Mouse (Mus musculus) thymus, postnatal 36 days (tissue): Measurements from ENCODE around the gene Syne1.
A peak's percentile ranks its signal among the peaks of the same experiment; 100 is the strongest.

Experiments
- DNase-seq, 2 experiments: peaks; one replicate each; pipeline ENCODE4 v3.0.0; 2022; ENCODE audit warnings: mixed read lengths in 2 of 2

The Syne1 gene

DNA sequence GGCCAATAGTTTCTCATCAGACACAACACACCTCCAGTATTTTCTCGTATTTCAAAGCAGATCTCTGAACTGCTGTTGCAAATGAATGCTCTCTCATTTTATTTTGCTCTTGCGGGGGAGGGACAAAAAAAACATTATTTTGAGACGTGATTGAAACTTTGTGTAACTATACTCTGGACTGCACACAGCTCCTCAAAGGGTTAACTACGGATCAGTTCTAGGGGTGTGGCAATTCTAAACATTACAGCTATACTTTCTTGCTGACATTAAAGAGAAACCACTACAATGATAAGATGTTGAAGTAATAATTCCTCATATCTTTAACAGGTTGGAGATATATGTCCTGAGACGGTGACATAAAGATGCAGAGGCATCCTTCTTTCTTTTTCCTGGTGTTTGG lies 356.0 kb downstream of the Syne1 start:
- DNase-seq = no peak

DNA sequence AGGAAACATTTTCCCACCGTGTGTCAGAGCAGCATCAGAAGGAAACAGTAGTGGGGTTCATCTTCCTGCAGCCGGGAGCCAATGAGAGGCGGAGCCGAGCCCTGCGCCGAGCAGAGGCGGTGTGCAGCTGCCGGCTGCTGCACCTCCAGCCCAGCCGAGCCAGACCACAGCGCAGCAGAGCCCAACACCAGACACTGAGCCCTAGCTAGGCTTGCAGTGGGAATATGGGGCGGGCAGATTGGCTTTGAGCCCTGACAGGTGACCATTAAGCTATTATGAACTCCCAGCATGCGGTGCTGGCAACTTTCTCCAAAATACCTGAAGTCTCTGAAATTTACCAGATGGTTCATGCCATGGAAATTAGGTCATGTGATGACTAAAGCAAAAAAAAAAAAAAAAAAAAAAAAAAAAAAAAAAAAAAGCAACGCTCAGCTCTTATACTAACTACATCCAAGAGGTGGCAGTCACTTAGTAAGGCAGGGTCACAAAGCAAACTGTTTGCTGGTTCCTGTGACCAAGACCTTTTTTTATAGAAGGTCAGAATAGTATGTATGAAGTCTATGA lies 356.5 kb downstream of the Syne1 start:
- DNase-seq = peak; percentile 85 to 88

DNA sequence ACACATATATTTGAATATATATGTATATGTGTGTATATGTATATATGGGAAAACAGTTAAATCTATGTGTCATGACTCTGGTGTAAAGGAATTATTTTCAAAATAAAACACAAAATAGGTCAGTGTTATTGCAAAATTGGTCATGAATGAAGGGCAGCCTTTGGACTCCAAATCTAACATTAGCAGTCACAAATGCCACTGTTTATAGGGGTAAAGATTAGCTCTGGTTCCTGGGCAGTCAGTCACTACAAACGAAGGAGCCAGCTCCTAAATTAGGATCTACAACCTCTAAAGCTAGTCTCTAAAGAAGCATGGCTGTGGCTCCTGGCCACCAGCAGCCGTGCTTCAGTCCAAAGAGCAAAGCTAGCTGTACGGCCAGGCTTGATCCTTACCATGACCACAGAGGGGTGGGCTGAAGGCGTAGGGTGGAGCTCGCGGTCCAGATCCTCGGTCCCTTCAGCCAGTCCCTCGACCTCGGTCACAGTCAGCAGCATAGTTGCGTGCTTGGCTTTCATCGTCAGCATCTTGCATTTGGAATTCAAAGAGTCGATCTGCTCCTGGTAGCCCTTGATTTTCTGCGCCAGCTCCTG lies 357.1 kb downstream of the Syne1 start:
- DNase-seq = no peak

DNA sequence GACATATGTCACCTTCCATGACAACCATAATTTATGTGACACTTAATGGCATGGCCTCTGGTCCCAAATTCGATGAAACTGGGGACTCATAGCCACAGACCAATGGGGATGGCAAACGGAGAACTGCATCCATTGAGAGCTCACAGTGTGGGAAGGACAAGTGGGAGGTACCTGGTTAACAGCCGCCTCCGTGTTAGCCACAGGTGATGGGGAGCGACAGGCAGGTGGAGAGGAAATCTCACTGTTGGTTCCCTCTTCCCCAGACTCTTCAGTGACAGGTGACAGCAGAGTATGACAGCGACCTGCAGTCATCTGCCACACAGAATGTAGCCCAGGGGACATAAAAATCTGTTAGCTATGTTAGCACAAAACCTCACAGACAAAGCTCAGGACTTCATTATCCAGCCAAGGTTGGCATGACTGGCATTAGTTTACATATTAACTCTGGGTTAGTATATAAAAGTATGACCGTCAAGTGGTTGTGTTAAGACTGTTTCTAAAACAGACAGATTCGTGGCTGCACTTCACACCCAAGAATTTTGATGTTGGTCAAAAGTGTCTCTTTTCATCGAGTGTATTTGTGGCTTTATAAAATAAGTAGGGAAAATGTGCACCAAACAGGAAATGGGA lies 358.3 kb downstream of the Syne1 start:
- DNase-seq = no peak

DNA sequence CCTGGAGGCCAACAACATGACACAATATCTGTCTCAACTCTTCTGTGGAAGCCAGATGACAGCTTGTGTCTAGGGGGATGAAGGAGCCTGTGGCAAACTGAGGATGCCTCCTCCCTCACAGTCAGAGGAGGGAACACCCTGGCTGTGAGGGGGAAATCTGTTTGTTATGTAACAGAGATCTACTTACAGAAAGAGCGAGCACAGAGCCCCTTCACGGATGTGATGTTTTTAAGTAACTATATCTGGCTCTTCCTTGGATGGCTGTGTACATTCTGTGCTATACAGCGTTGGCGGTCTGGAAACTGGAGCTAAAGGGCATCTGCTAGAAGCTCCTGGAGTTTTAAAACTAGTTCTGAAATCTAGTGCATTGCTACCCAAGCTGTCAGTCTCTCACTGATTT lies 360.5 kb downstream of the Syne1 start:
- no peak for DNase-seq

DNA sequence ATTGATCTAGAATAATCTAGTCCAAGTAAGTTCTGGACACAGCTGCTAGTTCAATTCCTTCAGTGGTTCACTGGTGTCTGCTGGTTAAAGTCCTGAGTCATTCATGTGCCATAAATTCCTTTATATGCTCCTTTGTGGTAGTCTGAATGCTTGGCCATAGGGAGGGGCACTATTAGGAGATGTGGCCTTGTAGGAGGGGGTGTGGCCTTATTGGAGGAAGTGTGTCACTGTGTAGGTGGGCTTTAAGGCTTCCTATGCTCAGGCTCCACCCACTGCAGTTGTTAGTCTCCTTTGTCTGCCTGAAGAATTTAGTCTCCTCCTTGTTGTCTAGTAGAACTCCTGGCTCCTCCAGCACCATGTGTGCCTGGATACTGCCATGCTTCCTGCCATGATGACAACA lies 362.4 kb downstream of the Syne1 start:
- no peak for DNase-seq

DNA sequence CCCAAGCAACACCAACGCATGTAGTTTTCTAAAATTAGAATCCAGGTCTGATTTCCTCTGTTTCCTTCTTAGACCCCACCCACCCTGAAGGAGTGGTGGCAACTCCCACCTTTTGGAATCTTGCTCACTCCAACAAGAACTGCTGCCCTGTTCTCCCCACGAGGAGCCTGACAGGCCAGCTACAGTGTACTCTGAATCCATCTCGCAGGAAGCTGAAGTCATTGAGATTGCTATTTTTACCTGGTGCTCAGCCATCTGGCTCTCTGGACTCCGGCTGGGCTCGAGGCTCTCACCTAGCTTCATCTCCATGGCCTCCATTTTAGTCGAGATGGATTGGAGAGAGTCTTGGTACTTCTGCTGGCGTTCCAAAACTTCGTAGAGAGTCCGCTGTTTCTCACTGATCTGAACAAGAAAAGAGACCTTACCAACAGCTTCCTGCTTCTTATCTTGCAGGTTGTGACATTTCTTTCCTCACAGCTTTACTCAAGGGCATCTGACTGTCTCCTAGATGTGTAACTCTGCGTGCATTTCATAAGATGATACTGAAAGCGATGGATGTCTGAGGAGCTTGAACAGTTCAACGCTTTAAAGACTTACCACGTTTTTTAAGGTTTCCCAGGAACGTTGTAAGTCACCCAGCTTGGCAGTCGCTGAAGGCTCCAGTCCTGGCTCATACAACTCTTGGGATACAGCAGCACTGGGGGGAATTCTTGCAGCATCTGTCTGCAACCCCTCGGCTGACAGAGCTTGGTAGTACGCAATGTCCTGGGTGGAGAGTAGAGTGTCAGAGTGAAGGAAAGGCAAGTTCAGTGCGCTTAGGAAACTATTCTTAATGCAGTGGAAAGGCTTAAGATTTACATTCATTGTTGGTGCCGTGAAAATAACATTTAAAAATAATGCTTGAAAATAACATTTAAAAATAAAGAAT lies 365.9 kb downstream of the Syne1 start:
- no peak for DNase-seq

DNA sequence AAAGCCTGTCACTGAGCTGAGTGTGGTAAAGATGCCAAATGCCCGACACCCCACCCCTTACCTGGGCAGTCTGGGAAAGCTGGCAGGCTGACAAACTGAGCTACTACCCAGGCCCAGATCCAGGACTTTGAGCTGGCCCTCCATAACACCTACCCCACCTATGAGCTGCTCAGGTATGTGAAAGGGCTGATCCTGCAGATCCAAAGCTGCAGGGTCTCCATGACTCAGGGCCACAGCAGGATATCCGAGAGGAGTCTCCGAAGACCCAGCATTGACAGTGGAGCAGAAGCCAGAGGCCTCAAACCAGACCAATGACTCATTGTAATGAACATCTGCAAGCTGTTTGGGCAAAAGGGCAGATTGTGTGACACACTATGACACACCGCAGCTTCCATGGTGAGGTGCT lies 369.5 kb downstream of the Syne1 start:
- no peak for DNase-seq

DNA sequence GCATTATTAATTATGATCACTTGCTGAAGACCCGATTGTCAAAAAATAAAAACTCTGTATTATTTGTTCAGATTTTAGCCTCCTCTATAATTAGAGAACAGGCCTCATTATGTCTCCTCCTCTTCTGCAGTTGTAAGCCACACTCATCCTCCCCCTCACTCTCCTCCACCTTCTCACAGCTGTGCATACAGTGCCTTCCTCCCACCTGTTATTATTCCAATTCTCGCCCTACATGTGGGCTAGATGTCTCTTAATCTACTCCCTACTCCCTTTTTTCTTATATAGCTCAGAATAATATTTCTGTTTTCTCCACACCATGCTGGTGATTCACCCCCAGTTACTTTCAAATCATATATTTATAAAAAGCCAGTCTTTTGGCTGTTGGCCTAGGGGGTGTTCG lies 371.4 kb downstream of the Syne1 start:
- no peak for DNase-seq

DNA sequence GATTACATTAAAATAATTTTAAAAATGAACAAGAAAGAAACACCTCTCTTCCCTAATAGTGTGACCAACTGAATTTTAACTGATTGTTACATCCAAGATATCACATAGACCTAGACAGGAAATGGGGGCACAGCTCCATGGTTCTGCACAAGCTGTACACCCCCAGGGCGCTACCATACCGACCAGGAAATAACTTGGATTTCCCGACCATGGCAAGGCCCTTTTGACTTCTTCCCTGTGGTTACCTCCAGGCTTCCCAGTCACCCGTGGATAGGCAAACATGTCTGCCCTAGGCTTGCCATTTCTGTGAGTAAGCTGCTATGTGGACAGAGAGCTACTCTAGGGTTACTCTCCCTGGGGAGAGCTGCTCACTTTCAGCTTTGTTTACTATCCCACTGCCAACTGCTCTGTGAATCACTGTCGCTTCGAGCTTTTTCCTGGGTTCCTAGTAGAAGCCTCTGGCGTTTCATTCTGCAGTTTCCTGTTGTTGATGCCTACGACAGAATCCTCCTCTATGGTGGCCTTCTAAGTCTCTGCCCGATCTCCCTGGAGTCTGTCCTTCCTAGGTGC lies 373.8 kb downstream of the Syne1 start:
- DNase-seq = no peak

DNA sequence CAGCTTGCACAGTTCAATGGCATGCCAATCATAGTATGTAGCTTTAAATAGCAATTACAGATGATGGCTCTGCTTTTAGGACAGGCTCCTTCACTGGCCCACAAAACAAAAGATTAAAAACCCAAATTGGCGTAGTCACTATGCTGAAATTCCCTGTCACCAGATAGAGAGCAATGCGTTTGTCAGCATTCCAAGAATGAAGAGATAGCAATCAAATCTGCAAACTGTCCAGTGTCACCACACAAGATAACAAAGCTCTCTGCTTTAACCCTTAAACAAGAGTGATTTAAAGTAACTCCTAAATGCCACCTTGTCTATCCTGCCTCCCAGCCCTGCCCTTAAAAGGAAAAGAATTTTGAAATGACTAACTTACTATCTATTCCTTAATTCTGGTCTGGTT lies 374.9 kb downstream of the Syne1 start:
- no peak for DNase-seq

DNA sequence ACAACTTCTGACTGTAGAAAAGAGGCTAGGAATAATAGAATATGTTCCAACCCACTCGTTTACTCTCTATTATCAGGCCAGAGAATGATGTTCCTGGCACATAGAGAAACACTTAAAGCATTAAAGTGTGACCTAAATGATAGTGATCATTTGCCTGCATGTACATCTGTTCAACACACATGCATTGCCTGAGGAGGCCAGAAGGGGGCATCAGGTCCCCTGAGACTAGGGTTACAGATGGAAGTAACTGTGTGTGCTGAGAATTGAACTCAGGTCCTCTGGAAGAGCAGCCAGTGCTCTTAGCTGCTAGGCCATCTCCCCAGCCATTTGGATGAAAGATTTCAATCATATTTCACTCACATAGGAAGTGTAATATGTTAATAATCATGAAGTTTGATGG lies 380.9 kb downstream of the Syne1 start:
- DNase-seq = peak; percentile 20 to 30

DNA sequence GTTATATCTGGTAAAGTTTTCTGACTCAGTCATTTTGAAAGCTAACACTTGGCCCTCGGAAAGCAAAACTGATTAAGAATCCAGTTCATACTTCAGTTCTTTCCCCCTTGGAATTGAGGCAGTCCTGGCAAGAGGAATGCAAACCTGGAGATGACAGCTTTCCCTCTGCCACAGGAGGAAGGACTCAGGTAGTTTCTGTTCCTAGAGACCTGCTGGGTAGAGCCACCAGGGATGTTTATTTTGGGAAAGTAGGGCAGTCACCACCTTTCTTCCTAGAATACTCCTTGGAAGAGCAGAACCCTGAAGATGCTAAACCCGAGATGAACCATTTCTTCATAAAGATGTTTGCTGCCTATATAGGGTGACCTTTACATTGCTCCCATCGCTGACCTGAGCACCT lies 383.8 kb downstream of the Syne1 start:
- DNase-seq = no peak

DNA sequence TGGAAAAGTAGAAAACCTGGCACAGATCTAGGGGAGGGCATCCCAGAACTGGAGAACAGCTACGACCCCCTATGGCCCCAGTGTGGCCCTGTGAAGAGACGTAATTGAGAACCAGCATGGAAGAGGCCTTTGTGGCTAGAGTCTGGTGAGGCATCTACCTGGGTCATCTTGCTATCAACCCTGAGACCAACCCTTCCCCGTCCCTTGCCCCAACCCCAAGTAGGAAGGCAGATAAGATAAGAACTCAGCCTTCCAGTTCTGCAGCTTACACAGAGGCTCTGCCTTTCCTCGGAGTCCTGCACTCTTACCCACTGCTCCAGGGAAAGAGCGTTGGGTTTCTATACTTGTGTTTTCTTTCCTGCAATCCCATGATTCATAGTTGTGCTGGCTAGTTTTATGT lies 385.8 kb downstream of the Syne1 start:
- DNase-seq = no peak

DNA sequence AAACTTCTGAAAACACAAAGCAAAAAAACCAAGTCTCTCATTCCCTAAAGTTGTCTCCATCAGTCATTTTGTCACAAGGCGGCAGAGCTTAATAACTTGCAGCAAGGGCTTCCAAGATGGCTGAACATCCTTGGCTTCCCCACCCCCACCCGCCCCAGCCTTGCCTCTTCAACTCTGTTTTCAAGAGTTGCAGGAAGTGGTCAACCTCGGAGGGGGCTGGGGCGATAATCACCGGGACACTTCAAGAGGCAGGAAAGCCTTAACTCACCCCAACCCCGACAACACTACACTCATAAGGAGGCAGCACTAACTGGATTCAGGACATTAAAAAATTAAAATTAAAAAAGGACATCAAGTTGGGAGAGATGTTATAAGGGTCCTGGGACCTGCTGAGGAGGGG lies 387.5 kb downstream of the Syne1 start:
- DNase-seq = peak; percentile 63 to 71

DNA sequence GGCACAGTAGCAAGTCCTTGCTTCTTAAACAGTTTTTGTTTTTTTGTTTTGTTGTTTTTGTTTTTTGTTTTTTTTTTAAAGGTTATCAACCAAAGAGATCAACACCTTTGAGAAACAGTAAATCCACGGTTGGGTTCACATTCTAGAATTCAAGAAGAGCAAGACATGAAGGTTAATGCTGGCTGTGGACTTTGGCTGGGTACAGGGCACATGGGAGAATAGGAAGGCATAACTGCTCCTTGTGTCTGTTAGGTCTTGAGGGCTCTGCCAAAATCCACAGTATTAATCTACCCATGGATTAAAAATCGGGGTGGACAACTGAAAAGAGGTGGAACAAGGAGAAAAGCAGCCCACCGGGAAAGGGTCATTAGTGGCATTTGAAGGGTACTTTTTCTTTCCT lies 388.0 kb downstream of the Syne1 start:
- DNase-seq = no peak

DNA sequence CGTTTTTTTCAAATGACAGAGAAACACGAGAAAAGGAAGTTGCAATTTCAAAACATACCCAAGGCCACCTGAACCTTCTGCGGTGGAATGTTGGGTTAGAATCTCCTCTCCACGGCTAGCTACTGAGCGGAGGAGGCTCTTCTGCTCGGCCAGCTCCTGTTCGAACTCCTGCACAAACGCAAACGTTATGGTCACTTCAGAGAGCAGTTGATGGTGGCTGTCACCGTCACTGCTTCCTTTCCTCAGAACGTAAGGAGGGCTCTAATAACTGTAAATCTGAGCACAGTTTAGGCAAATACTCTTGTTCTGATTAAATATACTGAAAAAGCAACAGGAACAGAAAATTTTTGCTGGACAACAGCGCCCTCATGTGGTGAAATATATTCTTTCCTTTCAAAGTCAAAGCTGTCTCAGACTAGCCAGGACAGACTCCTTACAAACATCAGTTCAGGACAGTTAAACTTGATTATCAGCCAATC lies 389.8 kb downstream of the Syne1 start:
- DNase-seq = peak in 1 of 2 experiments; percentile 34

DNA sequence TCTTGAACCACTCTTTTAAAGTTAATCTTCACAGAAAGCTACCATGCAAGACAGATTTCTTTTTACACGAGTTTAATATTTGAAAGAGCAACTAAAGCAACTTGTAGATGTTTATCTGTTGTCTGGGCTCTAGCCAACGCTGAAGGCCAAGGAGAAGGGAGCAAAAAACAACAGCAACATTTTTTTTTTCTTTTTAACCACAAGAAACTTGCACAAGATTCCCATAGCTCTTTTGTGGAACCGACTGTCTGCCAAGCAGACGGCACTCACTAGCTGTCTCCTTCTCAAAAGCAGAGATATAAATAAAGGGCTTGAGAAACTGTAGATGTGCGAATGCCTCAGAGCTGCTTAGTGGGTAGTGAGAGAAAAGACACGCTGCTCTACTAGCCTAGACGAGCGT lies 391.6 kb downstream of the Syne1 start:
- DNase-seq = no peak

DNA sequence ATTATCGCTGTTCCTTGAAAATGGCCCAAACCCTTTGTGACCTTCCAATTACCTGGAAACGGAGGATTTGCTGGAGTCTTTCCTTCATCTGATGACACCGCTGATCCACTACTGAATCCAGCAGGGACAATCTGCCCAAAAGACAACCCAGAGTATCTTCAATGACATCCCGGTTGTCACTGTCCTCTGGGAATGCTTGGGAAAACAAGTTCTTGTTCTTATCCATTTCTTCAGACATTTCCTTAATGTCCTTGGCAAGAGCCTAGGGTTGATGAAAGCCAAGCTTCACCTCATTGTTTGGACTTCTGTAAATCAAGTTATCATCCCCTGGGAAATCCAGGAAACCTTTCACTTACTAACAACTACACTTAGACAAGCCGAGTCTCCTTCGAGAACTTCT lies 398.2 kb downstream of the Syne1 start:
- no peak for DNase-seq

DNA sequence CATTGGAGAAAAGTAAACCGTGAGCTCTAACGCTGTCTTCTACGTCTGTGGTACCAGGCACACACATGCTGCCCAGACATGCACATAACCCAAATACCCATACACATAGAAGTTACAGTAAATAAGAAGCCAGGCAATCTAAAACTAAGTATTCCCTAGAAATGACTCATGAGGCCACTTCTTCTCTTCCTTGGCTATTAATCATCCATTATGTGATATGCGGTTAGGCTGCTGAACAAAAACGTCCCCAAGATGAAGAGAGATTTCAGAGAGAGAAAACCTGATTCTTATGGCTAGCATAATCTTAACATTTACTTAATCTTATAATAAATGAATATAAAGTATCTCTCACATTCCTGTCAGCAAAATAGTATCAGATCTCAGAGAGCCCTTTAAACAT lies 409.8 kb downstream of the Syne1 start:
- DNase-seq = no peak

DNA sequence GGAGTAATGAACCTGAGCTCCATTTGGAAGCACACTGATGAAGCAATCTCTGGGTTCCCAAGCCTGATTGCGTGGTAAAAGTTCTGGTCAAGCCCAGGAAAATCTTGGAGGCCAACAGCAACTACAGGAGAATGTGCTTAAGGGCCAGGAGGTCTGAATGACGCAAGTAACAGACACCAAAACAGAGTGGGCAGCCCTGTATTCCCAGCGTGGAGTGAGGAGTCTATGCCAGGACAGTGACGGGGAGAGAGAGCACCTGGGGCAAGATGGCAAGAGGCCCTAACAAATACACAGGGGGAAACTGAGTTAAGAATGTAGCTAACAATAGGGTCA lies 411.4 kb downstream of the Syne1 start:
- DNase-seq = no peak

DNA sequence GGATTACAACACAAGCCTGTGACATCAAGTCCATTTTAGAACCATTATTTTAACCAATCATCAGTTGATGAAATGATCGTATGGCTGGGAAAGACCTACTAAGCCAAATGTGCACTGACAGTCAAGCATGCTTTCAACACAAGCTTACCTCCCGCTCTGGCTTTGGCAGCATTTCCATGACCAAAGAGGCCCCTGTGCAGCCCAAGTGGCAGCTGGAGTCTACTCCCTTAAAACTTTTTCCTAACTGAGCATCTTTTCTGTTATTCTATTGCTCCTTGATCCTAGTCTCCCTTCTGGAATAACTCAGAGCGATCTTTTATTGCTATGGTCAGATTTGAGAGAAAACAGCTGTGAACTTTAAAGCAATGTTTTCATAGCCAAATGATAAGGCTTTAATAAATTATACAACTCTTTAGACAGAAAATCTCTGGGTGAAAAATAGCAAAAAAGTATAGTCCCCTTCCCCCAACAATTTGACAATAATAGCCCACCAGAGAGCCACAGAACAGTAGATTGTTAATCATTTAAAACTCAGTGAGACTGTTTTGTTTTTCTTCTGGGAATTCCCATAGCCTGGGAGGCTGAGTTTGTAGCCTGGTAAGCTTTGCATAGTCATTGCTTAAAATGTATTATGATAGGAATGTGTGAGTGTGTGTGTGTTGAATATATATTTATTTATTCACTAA lies 411.9 kb downstream of the Syne1 start:
- no peak for DNase-seq

DNA sequence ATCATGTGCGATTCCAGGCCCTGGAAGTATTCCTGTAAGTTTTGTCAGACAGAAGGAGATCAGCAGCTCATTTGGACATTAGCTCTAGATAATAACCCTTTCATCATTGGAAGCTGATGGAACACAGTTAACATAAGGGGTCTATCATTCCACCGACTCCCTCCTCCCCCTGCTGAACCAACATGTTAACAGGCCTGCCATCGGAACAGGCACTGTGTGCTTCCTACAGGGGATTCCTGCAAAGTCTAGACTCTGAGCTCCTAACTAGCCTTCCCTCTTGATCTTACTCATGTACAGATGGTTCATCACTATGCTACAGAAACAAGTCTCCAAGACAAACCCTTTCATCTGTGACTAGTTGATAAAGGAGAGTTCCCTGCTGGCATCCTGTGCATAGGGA lies 419.2 kb downstream of the Syne1 start:
- DNase-seq = no peak
